Mouse (Mus musculus): ENCODE data around the gene Zfpm1. TPM values are rescaled to one million over a fixed set of nuclear protein-coding genes. Genes with fewer than 3 reads are reported as not detected.

Gene Zfpm1
- polyA plus RNA-seq, 1 experiment from 2014 or later = 28.4 TPM

- Histone ChIP-seq H3K4me1 (peaks cover 77% of the 10 kb centered on the region), H3K27ac (peak overlapping the region; percentile 60), H3K36me3 (peaks cover 100% of the 10 kb centered on the region), H3K4me2 (no peak overlapping the region), H3K9me3 (replicated peaks) (peaks cover 29% of the 10 kb centered on the region), H3K4me3 (no peak overlapping the region), H3K27me3 (replicated peaks) (no peaks in the 10 kb centered on the region), H3K9ac (no peak overlapping the region)
- ATAC-seq = no peak
- whole genome bisulfite sequencing (ENCODE audit: insufficient replicate concordance) = 83% methylated on average over 6 of the region's 6 CpGs
These were observed 51.0 kb downstream of the Zfpm1 start for GRCm38 (mm10) chr8:122332753-122333506.

- Histone ChIP-seq H3K4me3 (no peak overlapping the region), H3K9ac (no peak overlapping the region), H3K36me3 (peaks cover 100% of the 10 kb centered on the region), H3K4me2 (no peak overlapping the region), H3K27me3 (replicated peaks) (no peaks in the 10 kb centered on the region), H3K9me3 (replicated peaks) (peaks cover 29% of the 10 kb centered on the region), H3K4me1 (peaks cover 72% of the 10 kb centered on the region), H3K27ac (0 out of 2 replicates have a peak overlapping the region, but pooled peaks have one; percentile 60)
- ATAC-seq = no peak
- 94% methylated on average over 7 of the region's 7 CpGs for WGBS (ENCODE audit: insufficient replicate concordance)
These were observed 51.6 kb downstream of the Zfpm1 start for GRCm38 (mm10) chr8:122333531-122333930.

GRCm38 (mm10) chr8:122334791-122335490, 53.0 kb downstream of the Zfpm1 start:
- Histone ChIP-seq H3K4me3 (no peak overlapping the region), H3K4me2 (no peak overlapping the region), H3K27ac (no peak overlapping the region), H3K27me3 (replicated peaks) (no peaks in the 10 kb centered on the region), H3K36me3 (peaks cover 100% of the 10 kb centered on the region), H3K9me3 (replicated peaks) (peaks cover 29% of the 10 kb centered on the region), H3K4me1 (peaks cover 72% of the 10 kb centered on the region), H3K9ac (no peak overlapping the region)
- WGBS (ENCODE audit: insufficient replicate concordance) = 93% methylated on average over 13 of the region's 13 CpGs
- no peak for ATAC-seq

GRCm38 (mm10) chr8:122335638-122336250, 53.8 kb downstream of the Zfpm1 start:
- Histone ChIP-seq H3K36me3 (peaks cover 94% of the 10 kb centered on the region), H3K9me3 (replicated peaks) (peaks cover 29% of the 10 kb centered on the region), H3K4me3 (peak overlapping the region; percentile 20; the same call in 1 of the 2 replicates), H3K4me1 (peaks cover 72% of the 10 kb centered on the region), H3K27ac (no peak overlapping the region), H3K4me2 (peak overlapping the region; percentile 38), H3K27me3 (replicated peaks) (no peaks in the 10 kb centered on the region), H3K9ac (no peak overlapping the region)
- 81% methylated on average over 57 of the region's 57 CpGs for WGBS (ENCODE audit: insufficient replicate concordance)
- ATAC-seq = no peak

GRCm38 (mm10) chr8:122336251-122336910, 54.4 kb downstream of the Zfpm1 start:
- no peak overlapping the region for H3K27ac ChIP-seq
- H3K4me3 ChIP-seq = peak overlapping the region; percentile 20; the same call in 1 of the 2 replicates
- peaks cover 72% of the 10 kb centered on the region for H3K4me1 ChIP-seq
- no peaks in the 10 kb centered on the region for H3K27me3 ChIP-seq (replicated peaks)
- no peak overlapping the region for H3K9ac ChIP-seq
- H3K9me3 ChIP-seq (replicated peaks) = peaks cover 29% of the 10 kb centered on the region
- H3K36me3 ChIP-seq = peaks cover 87% of the 10 kb centered on the region
- ATAC-seq = no peak
- H3K4me2 ChIP-seq = peak overlapping the region; percentile 38
- WGBS (ENCODE audit: insufficient replicate concordance) = 73% methylated on average over 81 of the region's 81 CpGs

- Histone ChIP-seq H3K9me3 (replicated peaks) (peaks cover 29% of the 10 kb centered on the region), H3K27me3 (replicated peaks) (peaks cover 8% of the 10 kb centered on the region; the same call in 1 of the 2 replicates), H3K4me1 (peaks cover 75% of the 10 kb centered on the region), H3K4me2 (no peak overlapping the region), H3K36me3 (peaks cover 63% of the 10 kb centered on the region), H3K27ac (0 out of 2 replicates have a peak overlapping the region, but pooled peaks have one; percentile 15), H3K9ac (no peak overlapping the region), H3K4me3 (no peak overlapping the region)
- 74% methylated on average over 6 of the region's 6 CpGs for WGBS (ENCODE audit: insufficient replicate concordance)
- no peak for ATAC-seq
These were observed 56.9 kb downstream of the Zfpm1 start for GRCm38 (mm10) chr8:122338852-122339251.

- H3K27ac ChIP-seq = peak overlapping the region; percentile 57
- peaks cover 12% of the 10 kb centered on the region for H3K9me3 ChIP-seq (replicated peaks)
- ATAC-seq = no peak
- WGBS (ENCODE audit: insufficient replicate concordance) = 78% methylated on average over 3 of the region's 3 CpGs
- no peak overlapping the region for H3K4me2 ChIP-seq
- H3K4me3 ChIP-seq = no peak overlapping the region
- H3K36me3 ChIP-seq = peaks cover 44% of the 10 kb centered on the region
- peaks cover 20% of the 10 kb centered on the region; the same call in 1 of the 2 replicates for H3K27me3 ChIP-seq (replicated peaks)
- H3K4me1 ChIP-seq = peaks cover 88% of the 10 kb centered on the region
- no peak overlapping the region for H3K9ac ChIP-seq
These were observed 58.8 kb downstream of the Zfpm1 start for GRCm38 (mm10) chr8:122340761-122341160.

GRCm38 (mm10) chr8:122341790-122342189, 59.8 kb downstream of the Zfpm1 start:
- Histone ChIP-seq H3K9me3 (replicated peaks) (peaks cover 2% of the 10 kb centered on the region), H3K27me3 (replicated peaks) (peaks cover 20% of the 10 kb centered on the region; the same call in 1 of the 2 replicates), H3K9ac (no peak overlapping the region), H3K4me2 (no peak overlapping the region), H3K27ac (peak overlapping the region; percentile 49), H3K4me1 (peaks cover 81% of the 10 kb centered on the region), H3K36me3 (peaks cover 33% of the 10 kb centered on the region), H3K4me3 (no peak overlapping the region)
- ATAC-seq = peak; percentile 21
- WGBS (ENCODE audit: insufficient replicate concordance) = 64% methylated on average over 6 of the region's 6 CpGs

- peaks cover 20% of the 10 kb centered on the region; the same call in 1 of the 2 replicates for H3K27me3 ChIP-seq (replicated peaks)
- no peaks in the 10 kb centered on the region for H3K9me3 ChIP-seq (replicated peaks)
- H3K36me3 ChIP-seq = peaks cover 28% of the 10 kb centered on the region
- H3K9ac ChIP-seq = peak overlapping the region; percentile 64; the same call in 1 of the 2 replicates
- H3K4me2 ChIP-seq = peak overlapping the region; percentile 72
- no peak for ATAC-seq
- H3K27ac ChIP-seq = 0 out of 2 replicates have a peak overlapping the region, but pooled peaks have one; percentile 37
- H3K4me3 ChIP-seq = no peak overlapping the region
- WGBS (ENCODE audit: insufficient replicate concordance) = 36% methylated on average over 5 of the region's 5 CpGs
- peaks cover 77% of the 10 kb centered on the region for H3K4me1 ChIP-seq
These were observed 60.4 kb downstream of the Zfpm1 start for GRCm38 (mm10) chr8:122342362-122342761.

- H3K4me1 ChIP-seq = peaks cover 81% of the 10 kb centered on the region
- H3K4me2 ChIP-seq = peak overlapping the region; percentile 72
- H3K9ac ChIP-seq = peak overlapping the region; percentile 64
- peak overlapping the region; percentile 43 for H3K4me3 ChIP-seq
- H3K9me3 ChIP-seq (replicated peaks) = no peaks in the 10 kb centered on the region
- H3K36me3 ChIP-seq = peaks cover 23% of the 10 kb centered on the region
- 3% methylated on average over 9 of the region's 9 CpGs for WGBS (ENCODE audit: insufficient replicate concordance)
- H3K27me3 ChIP-seq (replicated peaks) = peaks cover 20% of the 10 kb centered on the region; the same call in 1 of the 2 replicates
- ATAC-seq = peak; percentile 42
- H3K27ac ChIP-seq = peak overlapping the region; percentile 37; the same call in 1 of the 2 replicates
These were observed 60.9 kb downstream of the Zfpm1 start for GRCm38 (mm10) chr8:122342806-122343209.

GRCm38 (mm10) chr8:122343341-122343740, 61.4 kb downstream of the Zfpm1 start:
- Histone ChIP-seq H3K9ac (peak overlapping the region; percentile 64), H3K4me2 (peak overlapping the region; percentile 72)
- 11% methylated on average over 11 of the region's 11 CpGs for WGBS (ENCODE audit: insufficient replicate concordance)

More at GRCm38 (mm10) chr8:122343341-122343740, 61.4 kb downstream of the Zfpm1 start:
- H3K27ac ChIP-seq = peak overlapping the region; percentile 37
- H3K27me3 ChIP-seq (replicated peaks) = peaks cover 20% of the 10 kb centered on the region; the same call in 1 of the 2 replicates
- H3K4me3 ChIP-seq = peak overlapping the region; percentile 43
- peaks cover 86% of the 10 kb centered on the region for H3K4me1 ChIP-seq
- ATAC-seq = peak; percentile 13; the same call in 1 of the 2 replicates
- no peaks in the 10 kb centered on the region for H3K9me3 ChIP-seq (replicated peaks)
- H3K36me3 ChIP-seq = peaks cover 18% of the 10 kb centered on the region

Data from liver, embryonic 12.5 days (tissue).